In the genomic region with DNA sequence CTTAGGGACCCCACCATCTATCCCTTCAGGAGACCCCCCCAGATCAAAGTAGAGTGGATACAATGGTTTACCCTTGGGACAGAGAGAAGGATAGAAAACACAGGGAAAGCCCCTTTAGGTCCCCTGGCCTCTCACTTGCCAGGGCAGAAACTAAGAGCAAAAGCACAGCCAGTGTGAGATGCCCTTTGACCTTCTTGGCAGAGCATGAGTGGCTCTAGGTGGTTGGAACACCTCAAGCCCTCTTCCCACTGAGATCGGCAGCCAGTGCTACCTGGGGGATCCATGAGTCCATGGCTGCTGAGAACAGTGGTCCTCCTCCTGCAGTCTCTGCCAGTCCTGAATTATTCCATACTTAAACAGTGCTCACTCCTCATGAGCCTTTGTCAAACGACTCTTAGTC, we compare ENCODE assay signal across 23 mouse cellular contexts. TPM values are rescaled to one million over a fixed set of nuclear protein-coding genes. Genes with fewer than 3 reads are reported as not detected.
DNase-seq lines count a peak whose midpoint lies in the region; ATAC-seq lines count a peak whose summit lies in the region.
"Had no signal": no experiment of that assay in that cellular context is flagged by ENCODE, and none has a peak within 500 bp of the region (broad histone marks: within the 10 kb centered on the region; RNA-seq: fewer than 3 reads in every experiment).

No protein-coding gene starts in this region.

- H3K4me2 ChIP-seq in forebrain, embryonic 12.5 days, result no peak overlapping the region
- no peak overlapping the region for H3K4me2 ChIP-seq in forebrain, embryonic 15.5 days (replicated peaks)
- H3K4me2 ChIP-seq: heart, embryonic 13.5 days; hindbrain, embryonic 15.5 days; limb, embryonic 15.5 days; midbrain, embryonic 15.5 days; neural tube, embryonic 15.5 days; stomach, embryonic 15.5 days had no signal

- DNase-seq in kidney, postnatal 14 days, result peak; percentile 18
- DNase-seq in kidney, adult 11 months, result no peak
- DNase-seq in embryonic facial prominence, embryonic 10.5 days (ENCODE audit: low spot score), result peak; percentile 9
- DNase-seq in limb, embryonic 10.5 days (ENCODE audit: low spot score), result no peak
- no peak for DNase-seq in spleen, adult 12 weeks (ENCODE audit: low spot score)
- DNase-seq in c-Kit-positive CD71-positive TER-119-positive erythroid progenitor cells, embryonic 14.5 days (ENCODE audit: low spot score), result no peak
- DNase-seq: adrenal gland, postnatal 10 days; cerebellum, adult 11 months; cerebellum, postnatal 14 days; gastrocnemius, adult 2 months; liver, postnatal 0 days had no signal

- no peak overlapping the region for H3K4me3 ChIP-seq in forebrain, embryonic 12.5 days (replicated peaks)
- no peak overlapping the region for H3K4me3 ChIP-seq in forebrain, embryonic 15.5 days
- no peak overlapping the region for H3K4me3 ChIP-seq in embryonic facial prominence, embryonic 10.5 days
- no peak overlapping the region for H3K4me3 ChIP-seq in limb, embryonic 10.5 days
- H3K4me3 ChIP-seq: gastrocnemius, adult 2 months; heart, embryonic 13.5 days; hindbrain, embryonic 15.5 days; limb, embryonic 15.5 days; megakaryocyte, embryonic 14.5 days; midbrain, embryonic 15.5 days; neural tube, embryonic 15.5 days; stomach, embryonic 15.5 days had no signal

- ATAC-seq in forebrain, embryonic 12.5 days (ENCODE audit: low FRiP score), result no peak
- no peak for ATAC-seq in forebrain, embryonic 15.5 days (replicated peaks)
- ATAC-seq: activated CD4-positive, CD25-positive, alpha-beta regulatory T cell, adult 4 months; CD4-positive, CD25-positive, alpha-beta regulatory T cell, adult 4 months; liver, postnatal 0 days; midbrain, embryonic 15.5 days had no signal

- H3K9me3 ChIP-seq in forebrain, embryonic 12.5 days, result no peaks in the 10 kb centered on the region
- H3K9me3 ChIP-seq in forebrain, embryonic 15.5 days, result no peaks in the 10 kb centered on the region
- no peaks in the 10 kb centered on the region for H3K9me3 ChIP-seq in embryonic facial prominence, embryonic 10.5 days
- H3K9me3 ChIP-seq in limb, embryonic 10.5 days (replicated peaks), result no peaks in the 10 kb centered on the region
- H3K9me3 ChIP-seq: heart, embryonic 13.5 days; hindbrain, embryonic 15.5 days; limb, embryonic 15.5 days; midbrain, embryonic 15.5 days; neural tube, embryonic 15.5 days; stomach, embryonic 15.5 days had no signal

- no peak overlapping the region for H3K9ac ChIP-seq in forebrain, embryonic 12.5 days
- H3K9ac ChIP-seq in forebrain, embryonic 15.5 days (replicated peaks), result no peak overlapping the region
- H3K9ac ChIP-seq: heart, embryonic 13.5 days; hindbrain, embryonic 15.5 days; limb, embryonic 15.5 days; liver, postnatal 0 days; midbrain, embryonic 15.5 days; neural tube, embryonic 15.5 days; stomach, embryonic 15.5 days had no signal

- H3K27ac ChIP-seq in forebrain, embryonic 12.5 days, result 0 out of 2 replicates have a peak overlapping the region, but pooled peaks have one; percentile 14
- H3K27ac ChIP-seq in forebrain, embryonic 15.5 days (replicated peaks), result no peak overlapping the region
- peak overlapping the region; percentile 79 for H3K27ac ChIP-seq in embryonic facial prominence, embryonic 10.5 days (replicated peaks)
- H3K27ac ChIP-seq in limb, embryonic 10.5 days, result peak overlapping the region; percentile 69
- H3K27ac ChIP-seq: gastrocnemius, adult 2 months; heart, embryonic 13.5 days; hindbrain, embryonic 15.5 days; kidney, postnatal 0 days; midbrain, embryonic 15.5 days; neural tube, embryonic 15.5 days; stomach, embryonic 15.5 days had no signal

- no peaks in the 10 kb centered on the region for H3K27me3 ChIP-seq in forebrain, embryonic 12.5 days
- no peaks in the 10 kb centered on the region for H3K27me3 ChIP-seq in forebrain, embryonic 15.5 days
- H3K27me3 ChIP-seq in embryonic facial prominence, embryonic 10.5 days (replicated peaks; ENCODE audit: low read depth, poor library complexity, severe bottlenecking), result peaks cover 9% of the 10 kb centered on the region; the same call in 1 of the 2 replicates
- H3K27me3 ChIP-seq in limb, embryonic 10.5 days (ENCODE audit: low read depth, poor library complexity, severe bottlenecking), result no peaks in the 10 kb centered on the region
- H3K27me3 ChIP-seq: heart, embryonic 13.5 days; hindbrain, embryonic 15.5 days; limb, embryonic 15.5 days; midbrain, embryonic 15.5 days; neural tube, embryonic 15.5 days; stomach, embryonic 15.5 days had no signal

- 51% methylated on average over 2 of the region's 2 CpGs for WGBS in forebrain, embryonic 12.5 days
- 43% methylated on average over 2 of the region's 2 CpGs for WGBS in forebrain, embryonic 15.5 days
- 48% methylated on average over 2 of the region's 2 CpGs for WGBS in embryonic facial prominence, embryonic 10.5 days
- WGBS in limb, embryonic 10.5 days, result 56% methylated on average over 2 of the region's 2 CpGs

- 0 out of 2 replicates have a peak, but pooled peaks cover 8% of the 10 kb centered on the region for H3K4me1 ChIP-seq in forebrain, embryonic 12.5 days
- H3K4me1 ChIP-seq in forebrain, embryonic 15.5 days, result no peaks in the 10 kb centered on the region
- H3K4me1 ChIP-seq in embryonic facial prominence, embryonic 10.5 days, result peaks cover 40% of the 10 kb centered on the region
- H3K4me1 ChIP-seq in limb, embryonic 10.5 days, result peaks cover 27% of the 10 kb centered on the region
- H3K4me1 ChIP-seq: hindbrain, embryonic 15.5 days; megakaryocyte, embryonic 14.5 days; midbrain, embryonic 15.5 days; neural tube, embryonic 15.5 days had no signal

- no peaks in the 10 kb centered on the region for H3K36me3 ChIP-seq in forebrain, embryonic 12.5 days (replicated peaks)
- H3K36me3 ChIP-seq in forebrain, embryonic 15.5 days, result no peaks in the 10 kb centered on the region
- H3K36me3 ChIP-seq in embryonic facial prominence, embryonic 10.5 days (replicated peaks), result no peaks in the 10 kb centered on the region
- no peaks in the 10 kb centered on the region for H3K36me3 ChIP-seq in limb, embryonic 10.5 days
- H3K36me3 ChIP-seq: heart, embryonic 13.5 days; hindbrain, embryonic 15.5 days; limb, embryonic 15.5 days; midbrain, embryonic 15.5 days; neural tube, embryonic 15.5 days; stomach, embryonic 15.5 days had no signal

RNA-seq across cellular contexts. Expression of gene Sertad4, which starts 39.8 kb away (rescaled TPM):
- polyA plus RNA-seq in forebrain, embryonic 12.5 days (2016; fragmentation: Nextera tagmentation; extraction: Ambion mirVana), result 24.5 and 25.8 TPM in 2 replicates
- 35.8 and 36.8 TPM in 2 replicates for polyA plus RNA-seq in forebrain, embryonic 15.5 days (2015; fragmentation: Nextera tagmentation; extraction: Ambion mirVana)
- 23.6 and 33.4 TPM in 2 replicates for polyA plus RNA-seq in embryonic facial prominence, embryonic 10.5 days (2016; fragmentation: Nextera tagmentation; extraction: Ambion mirVana)
- 57.2 and 66.6 TPM in 2 replicates for polyA plus RNA-seq in limb, embryonic 10.5 days (2016; fragmentation: Nextera tagmentation; extraction: Ambion mirVana)
- polyA plus RNA-seq: activated CD4-positive, CD25-positive, alpha-beta regulatory T cell, adult 4 months; CD4-positive, CD25-positive, alpha-beta regulatory T cell, adult 4 months had no signal

RNA-seq across cellular contexts. Expression of gene Hhat, which starts 44.8 kb away (rescaled TPM):
- polyA plus RNA-seq in forebrain, embryonic 12.5 days (2016; fragmentation: Nextera tagmentation; extraction: Ambion mirVana), result 4.4 and 7.6 TPM in 2 replicates
- polyA plus RNA-seq in forebrain, embryonic 15.5 days (2015; fragmentation: Nextera tagmentation; extraction: Ambion mirVana), result 2.0 and 2.7 TPM in 2 replicates
- 9.3 and 9.9 TPM in 2 replicates for polyA plus RNA-seq in embryonic facial prominence, embryonic 10.5 days (2016; fragmentation: Nextera tagmentation; extraction: Ambion mirVana)
- polyA plus RNA-seq in limb, embryonic 10.5 days (2016; fragmentation: Nextera tagmentation; extraction: Ambion mirVana), result 13.2 and 13.7 TPM in 2 replicates

Comparison
In these comparisons a context has a peak if more than half of its experiments do, and no peak if none do; other contexts are left out.
1. DNase-seq: peak in kidney, postnatal 14 days (single experiment) and embryonic facial prominence, embryonic 10.5 days (single experiment); none in kidney, adult 11 months (single experiment), limb, embryonic 10.5 days (single experiment), spleen, adult 12 weeks (single experiment) and c-Kit-positive CD71-positive TER-119-positive erythroid progenitor cells, embryonic 14.5 days (single experiment).